In the genomic region with DNA sequence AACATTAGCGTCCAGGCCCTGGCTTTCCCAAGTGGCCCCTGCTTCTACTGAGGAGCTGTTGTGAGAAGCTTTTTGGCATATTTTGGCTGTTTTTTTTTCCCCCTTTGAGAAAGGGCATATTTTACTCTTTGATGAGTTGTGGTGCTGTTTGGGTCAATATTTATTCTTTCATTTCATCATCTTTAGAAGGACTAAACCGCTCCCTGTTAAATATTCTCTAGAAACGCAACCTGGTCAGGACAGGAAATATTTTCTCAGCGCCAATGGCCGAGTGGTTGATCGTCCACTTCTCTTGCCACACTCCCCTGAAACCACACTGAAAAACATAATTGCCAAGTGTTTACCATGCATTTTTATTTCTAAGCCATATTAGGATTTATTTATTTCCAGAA, we compare ENCODE assay signal across 8 mouse cellular contexts. TPM values are rescaled to one million over a fixed set of nuclear protein-coding genes. Genes with fewer than 3 reads are reported as not detected.
DNase-seq lines count a peak whose midpoint lies in the region; ATAC-seq and TF ChIP-seq lines count a peak whose summit lies in the region.

A gene (minus strand): TSS at position 63 of the 392 bp plus-strand sequence.

- WGBS in limb, embryonic 10.5 days, result 71% methylated on average over 6 of the region's 6 CpGs
- WGBS in small intestine, adult 2 months, result 59% methylated on average over 6 of the region's 6 CpGs

- peak within 1 kb of the TSS; percentile 87 for H3K27ac ChIP-seq in limb, embryonic 10.5 days
- no peak within 1 kb of the TSS for H3K27ac ChIP-seq in small intestine, adult 2 months (ENCODE audit: insufficient read depth, low read depth, low read length)

- peaks cover 13% of the 10 kb centered on the region for H3K4me1 ChIP-seq in megakaryocyte, embryonic 14.5 days
- H3K4me1 ChIP-seq in limb, embryonic 10.5 days, result peaks cover 11% of the 10 kb centered on the region; the same call in 1 of the 2 replicates
- no peaks in the 10 kb centered on the region for H3K4me1 ChIP-seq in small intestine, adult 2 months (ENCODE audit: control insufficient read depth, insufficient read depth, insufficient read length, low read length)

- peaks cover 4% of the 10 kb centered on the region; the same call in 1 of the 2 replicates for H3K9me3 ChIP-seq in megakaryocyte, embryonic 14.5 days
- no peaks in the 10 kb centered on the region for H3K9me3 ChIP-seq in limb, embryonic 10.5 days (replicated peaks)

- no peak for ATAC-seq in frontal cortex, adult (ENCODE audit: low TSS enrichment)
- no peak for ATAC-seq in megakaryocyte, adult 5-6 weeks (ENCODE audit: poor library complexity, severe bottlenecking)

- peaks cover 73% of the 10 kb centered on the region for H3K27me3 ChIP-seq in megakaryocyte, embryonic 14.5 days (replicated peaks)
- peaks cover 43% of the 10 kb centered on the region for H3K27me3 ChIP-seq in limb, embryonic 10.5 days (ENCODE audit: low read depth, poor library complexity, severe bottlenecking)
- peaks cover 16% of the 10 kb centered on the region for H3K27me3 ChIP-seq in small intestine, adult 2 months (ENCODE audit: control insufficient read depth, insufficient read depth, low read length)

- DNase-seq in frontal cortex, adult 2 months (ENCODE audit: extremely low spot score in 1 of 2, low spot score in 1 of 2), result no peak
- DNase-seq in limb, embryonic 10.5 days (ENCODE audit: low spot score), result no peak
- no peak for DNase-seq in ovary, postnatal 10 days (ENCODE audit: low spot score)
- no peak for DNase-seq in yolk sac, embryonic 10.5 days (ENCODE audit: low spot score)

- no peaks in the 10 kb centered on the region for H3K36me3 ChIP-seq in megakaryocyte, embryonic 14.5 days (replicated peaks; ENCODE audit: low read length)
- H3K36me3 ChIP-seq in limb, embryonic 10.5 days, result no peaks in the 10 kb centered on the region
- no peaks in the 10 kb centered on the region for H3K36me3 ChIP-seq in small intestine, adult 2 months (ENCODE audit: control insufficient read depth, insufficient read depth, low read length)

- no peak for TF ChIP-seq POLR2A in small intestine, adult 2 months (IDR thresholded peaks at IDR 0.05; ENCODE audit: low read depth, low read length)

- no peak for TF ChIP-seq CTCF in small intestine, adult 2 months (IDR thresholded peaks at IDR 0.05; ENCODE audit: extremely low read depth, insufficient read length, insufficient replicate concordance, low read depth, low read length)

- peak within 1 kb of the TSS; percentile 85 for H3K4me3 ChIP-seq in megakaryocyte, embryonic 14.5 days (replicated peaks)
- peak within 1 kb of the TSS; percentile 72 for H3K4me3 ChIP-seq in limb, embryonic 10.5 days
- peak within 1 kb of the TSS; percentile 58 for H3K4me3 ChIP-seq in small intestine, adult 2 months (ENCODE audit: low read depth, low read length)

RNA-seq across cellular contexts. Expression of the gene that starts here (rescaled TPM):
- 19.5 and 24.3 TPM in 2 replicates for polyA plus RNA-seq in frontal cortex, adult 2 months (2012; rRNA removed)
- polyA plus RNA-seq in megakaryocyte, embryonic 14.5 days (2012; ENCODE audit: insufficient read depth, low replicate concordance), result not detected in 2 replicates
- total RNA-seq in megakaryocyte, adult 5-6 weeks (2015), result not detected in 2 replicates
- total RNA-seq in megakaryocyte, adult 5-6 weeks (2017), result not detected in 2 replicates
- polyA plus RNA-seq in limb, embryonic 10.5 days (2016; fragmentation: Nextera tagmentation; extraction: Ambion mirVana), result 4.5 and 4.7 TPM in 2 replicates
- polyA plus RNA-seq in small intestine, adult 2 months (2012; rRNA removed), result 4.5 and 6.3 TPM in 2 replicates
